Mouse (Mus musculus) intestine, postnatal 0 days (tissue): Measurements from ENCODE around the gene Wwox. TPM values are rescaled to one million over a fixed set of nuclear protein-coding genes. Genes with fewer than 3 reads are reported as not detected.

Experiments used
- ATAC-seq: fragments of 200-750 bp; cut with Nextera tagmentation; 2 replicates; pipeline ENCODE4 v1.8.0; 2017; ENCODE audit warnings: mild to moderate bottlenecking, moderate TSS enrichment, moderate library complexity
- H3K27ac ChIP-seq: fragments of 300-500 bp; sonication (generic); 2 replicates; pipeline ENCODE4 v1.5.1; 2014; ENCODE audit warnings: mild to moderate bottlenecking, low read depth, low read length, moderate library complexity
- H3K27me3 ChIP-seq: fragments of 300-500 bp; sonication (generic); replicated peaks from 2 replicates; pipeline ENCODE4 v1.6.1; 2014; ENCODE audit warnings: low read length, mixed read lengths; ENCODE audit not compliant: control insufficient read depth, insufficient read depth
- H3K36me3 ChIP-seq: fragments of 300-500 bp; sonication (generic); 2 replicates; pipeline ENCODE4 v1.6.1; 2014; ENCODE audit warnings: mild to moderate bottlenecking, moderate library complexity; ENCODE audit not compliant: control insufficient read depth, insufficient read depth
- H3K4me1 ChIP-seq: fragments of 300-500 bp; sonication (generic); replicated peaks from 2 replicates; pipeline ENCODE4 v1.6.1; 2014; ENCODE audit warnings: antibody characterized with exemption, low read length, mixed read lengths; ENCODE audit not compliant: control insufficient read depth, insufficient read depth
- H3K4me2 ChIP-seq: fragments of 300-500 bp; sonication (generic); replicated peaks from 2 replicates; pipeline ENCODE4 v1.6.1; 2014; ENCODE audit warnings: low read depth, mild to moderate bottlenecking, moderate library complexity
- H3K4me3 ChIP-seq: fragments of 300-500 bp; sonication (generic); 2 replicates; pipeline ENCODE4 v1.5.1; 2014; ENCODE audit warnings: low read depth, low read length
- H3K9ac ChIP-seq: fragments of 300-500 bp; sonication (generic); 2 replicates; pipeline ENCODE4 v1.6.1; 2014; ENCODE audit warnings: mild to moderate bottlenecking, low read depth, low read length
- H3K9me3 ChIP-seq: fragments of 300-500 bp; sonication (generic); 2 replicates; pipeline ENCODE4 v1.6.1; 2016; ENCODE audit warnings: mixed run types; ENCODE audit not compliant: control insufficient read depth
- CTCF ChIP-seq: sonication (generic); IDR thresholded peaks from 2 replicates; pipeline ENCODE4 v1.5.1; 2016; ENCODE audit warnings: low read depth, mild to moderate bottlenecking, control low read depth, antibody characterized with exemption, moderate library complexity
- WGBS: fragments of 180-500 bp; shearing (Covaris S2); extraction: QIAGEN DNeasy Blood & Tissue Kit; methylation state at CpG from one replicate; pipeline ENCODE4 v1.1.7; 2014; 5-methylcytosine and 5-hydroxymethylcytosine counted together
- polyA plus RNA-seq: library from polyadenylated mRNA; unstranded; fragments of >200 nt; fragmentation: Nextera tagmentation; extraction: Ambion mirVana; gene quantifications from 2 replicates; pipeline ENCODE4 v1.2.1, GENCODE M21; 2015

The Wwox gene
- polyA plus RNA-seq, 1 experiment from 2014 or later = 7.1 TPM

- H3K4me1 ChIP-seq = no peaks in the 10 kb centered on the region
- ATAC-seq = no peak
- H3K4me3 ChIP-seq = no peak overlapping the region
- no peak for TF ChIP-seq CTCF
- H3K4me2 ChIP-seq = no peak overlapping the region
- WGBS = 94% methylated on average over 10 of the region's 10 CpGs
- no peaks in the 10 kb centered on the region for H3K27me3 ChIP-seq
- no peak overlapping the region for H3K9ac ChIP-seq
- H3K9me3 ChIP-seq = no peaks in the 10 kb centered on the region
- H3K36me3 ChIP-seq = no peaks in the 10 kb centered on the region
- no peak overlapping the region for H3K27ac ChIP-seq
Observed at GRCm38 (mm10) chr8:114813830-114814229, 374.4 kb downstream of the Wwox start.

DNA sequence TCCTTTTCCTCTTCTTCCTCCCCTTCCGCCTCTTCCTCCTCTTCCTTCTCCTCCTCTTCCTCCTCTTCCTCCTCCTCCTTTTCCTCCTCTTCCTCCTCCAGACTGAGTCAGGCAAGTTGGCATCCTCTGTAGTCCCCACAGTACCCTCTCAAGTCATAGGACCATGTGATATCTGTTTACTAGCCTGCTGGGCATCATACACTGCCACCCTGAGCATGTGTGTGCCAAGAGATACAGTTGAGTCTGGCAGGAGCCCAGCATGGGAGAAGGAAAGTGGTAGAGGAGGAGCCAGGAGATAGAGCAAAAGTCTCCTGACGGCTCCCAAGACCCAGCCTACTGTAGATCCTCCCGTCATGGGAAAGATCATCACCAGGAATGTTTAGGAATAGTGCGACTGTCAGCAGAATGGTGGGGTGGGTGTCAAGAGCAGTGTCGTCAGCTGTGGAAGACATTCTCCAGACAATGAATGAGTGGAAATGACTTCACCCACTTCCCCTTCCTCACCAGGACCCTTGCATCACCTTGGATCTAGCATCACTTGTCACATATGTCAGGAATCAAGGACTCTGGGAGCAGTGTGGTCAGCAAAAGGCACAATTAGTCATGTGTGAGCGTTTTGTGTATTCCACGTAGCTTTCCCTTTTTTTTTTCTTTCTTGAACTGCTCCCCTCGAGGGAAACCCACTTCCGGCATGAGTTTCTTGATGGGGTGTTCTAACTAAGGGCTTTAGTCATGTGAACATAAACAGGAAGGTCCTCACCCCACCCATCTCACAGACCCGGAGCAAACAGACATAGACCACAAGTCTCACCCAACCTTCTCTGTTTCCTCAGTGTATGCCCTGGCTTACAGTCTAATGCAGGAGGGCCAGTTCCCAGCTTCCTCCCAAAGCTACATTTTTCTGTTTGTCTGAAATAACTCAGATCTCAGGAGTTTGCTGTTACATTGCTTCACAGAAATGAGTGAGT is 375.6 kb downstream of the Wwox start:
- WGBS = 57% methylated on average over 10 of the region's 10 CpGs
- H3K9ac ChIP-seq = no peak overlapping the region
- no peaks in the 10 kb centered on the region for H3K4me1 ChIP-seq
- H3K4me2 ChIP-seq = no peak overlapping the region
- no peak for TF ChIP-seq CTCF
- H3K9me3 ChIP-seq = no peaks in the 10 kb centered on the region
- no peak overlapping the region for H3K27ac ChIP-seq
- H3K27me3 ChIP-seq = no peaks in the 10 kb centered on the region
- H3K4me3 ChIP-seq = no peak overlapping the region
- H3K36me3 ChIP-seq = no peaks in the 10 kb centered on the region
- ATAC-seq = no peak

DNA sequence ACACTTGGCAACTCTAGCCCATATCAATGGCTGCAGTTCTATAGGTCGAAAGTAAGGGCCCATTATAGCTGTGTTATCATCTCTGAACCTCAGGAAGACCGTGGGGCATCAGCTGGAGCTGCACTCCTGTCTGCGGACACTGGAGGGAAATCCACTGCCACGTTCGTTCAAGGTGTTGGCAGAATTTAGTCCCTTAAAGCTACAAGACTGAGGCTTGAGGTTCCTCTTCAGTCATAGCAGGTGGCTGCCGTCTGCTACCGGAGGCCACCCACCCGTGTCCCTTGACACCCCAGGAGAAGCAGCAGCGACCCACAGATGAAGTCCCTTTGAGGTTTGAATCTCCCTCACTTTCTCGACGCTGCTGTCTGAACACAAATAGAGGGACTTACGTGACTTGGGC is 376.9 kb downstream of the Wwox start:
- Histone ChIP-seq H3K27ac (no peak overlapping the region), H3K36me3 (no peaks in the 10 kb centered on the region), H3K4me1 (no peaks in the 10 kb centered on the region), H3K4me2 (no peak overlapping the region), H3K9ac (no peak overlapping the region), H3K27me3 (no peaks in the 10 kb centered on the region), H3K4me3 (no peak overlapping the region), H3K9me3 (no peaks in the 10 kb centered on the region)
- no peak for TF ChIP-seq CTCF
- WGBS = 72% methylated on average over 12 of the region's 12 CpGs
- ATAC-seq = no peak

DNA sequence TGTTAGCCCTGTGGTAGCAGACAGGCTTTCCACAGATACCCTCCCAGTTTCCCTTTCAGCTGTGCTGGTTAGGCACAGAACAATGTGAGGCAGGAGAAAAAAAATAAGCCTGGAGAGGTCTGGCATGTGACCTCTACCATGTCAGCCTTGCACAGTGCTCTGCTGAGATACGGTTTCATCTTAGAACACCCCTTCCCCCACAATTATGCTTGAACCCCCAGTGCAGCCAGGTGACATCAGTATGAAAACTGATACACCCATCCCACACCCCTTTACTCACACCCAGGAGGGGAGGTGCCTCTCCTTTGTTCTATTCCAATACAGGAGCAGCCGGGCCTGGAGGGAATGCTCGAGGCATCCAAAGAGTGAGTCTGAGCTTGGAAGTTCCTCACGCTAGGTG is 377.5 kb downstream of the Wwox start:
- no peak for ATAC-seq
- no peaks in the 10 kb centered on the region for H3K36me3 ChIP-seq
- no peaks in the 10 kb centered on the region for H3K9me3 ChIP-seq
- H3K9ac ChIP-seq = no peak overlapping the region
- H3K4me1 ChIP-seq = no peaks in the 10 kb centered on the region
- H3K27ac ChIP-seq = no peak overlapping the region
- H3K27me3 ChIP-seq = no peaks in the 10 kb centered on the region
- no peak overlapping the region for H3K4me2 ChIP-seq
- TF ChIP-seq CTCF = no peak
- no peak overlapping the region for H3K4me3 ChIP-seq
- WGBS = 65% methylated on average over 4 of the region's 4 CpGs

DNA sequence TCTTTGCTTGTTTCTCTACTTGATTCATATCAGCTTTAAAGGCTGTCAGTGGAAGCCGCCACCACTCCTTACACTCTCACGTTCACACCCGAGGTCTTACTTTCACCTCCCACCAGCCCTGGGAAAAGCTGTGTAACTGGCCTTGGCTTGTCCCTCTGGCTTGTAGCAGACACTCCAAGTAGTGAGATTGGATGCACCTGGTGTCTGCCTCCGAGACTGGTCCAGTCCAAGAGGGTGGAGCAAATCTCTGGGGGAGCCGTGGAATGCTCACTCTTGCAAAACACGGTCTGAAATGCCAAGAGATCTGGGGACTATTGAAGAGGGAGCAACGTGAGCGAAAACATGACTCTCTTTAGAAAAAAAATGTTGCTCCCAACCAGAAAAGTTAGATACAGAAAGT is 382.1 kb downstream of the Wwox start:
- no peak for ATAC-seq
- TF ChIP-seq CTCF = no peak
- Histone ChIP-seq H3K9ac (no peak overlapping the region), H3K27me3 (no peaks in the 10 kb centered on the region), H3K4me1 (no peaks in the 10 kb centered on the region), H3K27ac (no peak overlapping the region), H3K4me2 (no peak overlapping the region), H3K4me3 (no peak overlapping the region), H3K9me3 (no peaks in the 10 kb centered on the region), H3K36me3 (no peaks in the 10 kb centered on the region)
- whole genome bisulfite sequencing = 53% methylated on average over 8 of the region's 8 CpGs

DNA sequence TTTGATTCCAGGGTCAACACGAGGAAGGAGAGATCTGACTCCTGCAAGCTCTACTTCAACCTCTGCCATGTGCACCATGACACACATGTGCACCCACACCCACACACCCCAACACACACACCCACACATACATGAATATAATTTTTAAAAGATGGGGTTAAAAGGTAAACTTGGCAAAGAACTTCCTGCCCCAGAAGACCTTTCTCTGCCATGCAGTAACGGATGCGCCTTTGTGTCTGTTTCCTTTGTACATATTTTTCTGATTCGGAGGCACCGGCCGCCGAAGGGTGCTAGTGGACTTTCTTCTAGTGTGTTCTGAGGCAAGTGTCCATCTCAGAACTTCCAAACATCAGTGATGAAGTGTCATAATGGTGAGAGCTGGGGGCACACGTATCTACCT is 386.0 kb downstream of the Wwox start:
- no peaks in the 10 kb centered on the region for H3K9me3 ChIP-seq
- no peak overlapping the region for H3K4me3 ChIP-seq
- H3K4me2 ChIP-seq = no peak overlapping the region
- H3K27ac ChIP-seq = no peak overlapping the region
- H3K4me1 ChIP-seq = no peaks in the 10 kb centered on the region
- WGBS = 90% methylated on average over 8 of the region's 8 CpGs
- no peaks in the 10 kb centered on the region for H3K36me3 ChIP-seq
- H3K9ac ChIP-seq = no peak overlapping the region
- TF ChIP-seq CTCF = no peak
- ATAC-seq = no peak
- no peaks in the 10 kb centered on the region for H3K27me3 ChIP-seq
